Mouse (Mus musculus): ENCODE results near the gene Cyp51.

DNA sequence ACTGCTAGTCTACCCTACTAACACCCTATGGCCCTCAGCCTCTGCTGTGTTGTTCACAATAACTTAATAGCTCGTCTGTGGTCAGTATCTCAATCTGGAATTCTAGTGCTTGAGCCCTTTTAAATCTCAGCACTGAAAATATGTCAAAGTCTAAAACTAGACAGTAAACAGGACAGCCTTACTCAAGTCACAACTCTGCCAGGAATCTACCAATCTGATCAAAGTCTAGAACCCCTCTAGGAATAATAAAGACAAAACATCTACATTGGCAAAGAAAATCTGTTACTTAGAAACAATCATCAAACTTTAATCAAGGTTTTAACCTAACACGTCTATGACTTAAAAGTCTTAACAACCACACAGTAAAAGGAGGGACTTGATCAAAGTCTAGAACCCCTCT is 23.7 kb downstream of the Cyp51 start:
- no peak for TF ChIP-seq CTCF (IDR thresholded peaks at IDR 0.05; ENCODE audit: low read depth)
- TF ChIP-seq EP300 (IDR thresholded peaks at IDR 0.05; ENCODE audit: low read depth) = no peak
